Mouse (Mus musculus) cerebellum, adult 9-11 months (tissue): ENCODE results near the gene 1700022I11Rik.
"Not testable (repeated sequence)": the region's sequence is repeated elsewhere in the genome, so short reads cannot be mapped to it uniquely, and the experiment has no call there.

Experiments used
- DNase-seq: peaks from one replicate; pipeline ENCODE4 v3.0.0; 2022

Gene 1700022I11Rik

DNA sequence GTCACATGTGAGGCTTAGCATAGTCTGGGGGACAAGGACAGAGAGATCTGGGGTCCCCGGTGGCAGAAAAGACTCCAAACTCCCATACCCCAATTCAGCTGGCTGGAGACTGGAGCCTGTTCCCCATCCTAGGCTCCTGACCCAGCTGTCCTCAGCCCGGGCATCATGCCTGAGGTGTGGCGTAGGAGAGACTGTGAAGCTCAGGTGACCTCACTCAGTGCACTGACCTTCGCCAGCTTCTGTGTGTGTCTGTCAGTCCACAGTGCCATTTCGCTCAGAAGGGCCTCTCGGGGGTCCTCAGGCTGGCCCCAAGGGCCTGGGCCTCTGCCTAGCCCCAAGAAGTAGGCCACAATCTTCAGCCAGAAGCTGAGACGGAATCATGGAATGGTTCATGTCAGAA lies 16.8 kb upstream of the 1700022I11Rik start:
- peak; percentile 58 for DNase-seq

GRCm38 (mm10) chr4:42953435-42954094 lies 15.8 kb upstream of the 1700022I11Rik start:
- peak; percentile 69 for DNase-seq

DNA sequence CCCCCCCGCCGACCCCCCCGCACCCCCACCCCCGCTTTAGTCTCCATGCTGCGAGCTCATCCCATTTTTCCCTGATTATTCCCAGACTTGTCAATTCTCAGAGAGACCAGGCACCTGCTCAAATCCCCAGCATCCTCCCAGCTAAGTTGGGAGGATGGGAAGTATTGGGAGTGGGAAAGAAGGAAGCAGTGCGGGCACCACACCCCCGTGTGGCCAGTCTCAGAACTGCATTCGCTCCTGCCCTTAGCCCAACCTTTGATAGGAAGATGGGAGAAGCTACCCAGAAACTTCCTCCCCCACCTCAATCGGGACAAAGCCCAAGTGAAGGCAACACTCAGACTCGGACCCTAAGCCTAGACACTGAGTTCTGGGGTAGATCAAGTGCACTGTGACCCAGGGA lies 15.1 kb upstream of the 1700022I11Rik start:
- DNase-seq: peak; percentile 82

DNA sequence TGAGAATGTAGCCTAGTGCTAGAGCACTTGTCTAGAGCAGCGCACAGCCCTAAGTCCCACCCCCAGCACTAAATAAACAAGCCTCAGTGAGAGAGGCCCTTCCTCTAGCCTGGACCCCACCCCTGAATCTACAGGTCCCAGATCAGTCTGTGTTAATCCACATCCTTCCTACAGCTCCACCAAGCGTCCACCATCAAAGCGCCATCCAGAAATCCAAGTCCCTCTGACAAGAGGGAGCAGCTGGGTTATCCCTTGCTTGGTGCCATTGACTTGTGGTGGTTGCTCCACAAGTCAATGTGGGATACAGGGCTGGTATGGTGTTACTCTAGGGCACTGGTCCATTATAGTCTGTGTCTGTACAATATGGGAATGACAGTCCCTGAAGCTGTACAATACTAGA lies 14.2 kb upstream of the 1700022I11Rik start:
- DNase-seq: peak; percentile 24

DNA sequence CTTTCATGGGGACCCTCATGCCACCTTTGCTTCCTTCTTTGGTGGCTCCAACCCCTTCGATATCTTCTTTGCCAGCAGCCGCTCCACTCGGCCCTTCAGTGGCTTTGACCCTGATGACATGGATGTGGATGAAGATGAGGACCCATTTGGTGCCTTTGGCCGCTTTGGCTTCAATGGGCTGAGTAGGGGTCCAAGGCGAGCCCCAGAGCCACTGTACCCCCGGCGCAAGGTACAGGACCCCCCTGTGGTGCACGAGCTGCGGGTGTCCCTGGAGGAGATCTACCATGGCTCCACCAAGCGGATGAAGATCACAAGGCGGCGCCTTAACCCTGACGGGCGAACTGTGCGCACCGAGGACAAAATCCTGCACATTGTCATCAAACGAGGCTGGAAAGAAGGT lies 12.8 kb upstream of the 1700022I11Rik start:
- peak; percentile 24 for DNase-seq

GRCm38 (mm10) chr4:42957306-42957705 lies 12.1 kb upstream of the 1700022I11Rik start:
- no peak for DNase-seq

GRCm38 (mm10) chr4:42957979-42958378 lies 11.4 kb upstream of the 1700022I11Rik start:
- peak; percentile 9 for DNase-seq

DNA sequence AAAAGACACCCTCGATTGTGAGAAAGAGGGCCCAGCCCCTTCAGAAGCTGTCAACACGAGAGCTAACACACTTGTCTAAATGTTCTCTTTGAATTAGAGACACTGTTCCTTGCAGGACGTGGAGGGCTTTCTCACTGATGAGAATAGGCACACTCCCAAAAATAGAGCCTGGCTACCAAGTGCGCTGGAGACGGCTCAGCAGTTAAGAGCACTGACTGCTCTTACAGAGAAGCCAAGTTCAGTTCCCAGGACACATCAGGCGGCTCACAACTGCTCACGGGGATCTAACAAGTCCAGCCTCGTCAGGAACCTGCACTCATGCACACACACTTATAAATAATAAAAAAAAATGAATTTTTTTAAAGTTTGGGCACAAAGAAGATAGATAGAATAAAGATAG lies 10.5 kb upstream of the 1700022I11Rik start:
- DNase-seq: no peak

DNA sequence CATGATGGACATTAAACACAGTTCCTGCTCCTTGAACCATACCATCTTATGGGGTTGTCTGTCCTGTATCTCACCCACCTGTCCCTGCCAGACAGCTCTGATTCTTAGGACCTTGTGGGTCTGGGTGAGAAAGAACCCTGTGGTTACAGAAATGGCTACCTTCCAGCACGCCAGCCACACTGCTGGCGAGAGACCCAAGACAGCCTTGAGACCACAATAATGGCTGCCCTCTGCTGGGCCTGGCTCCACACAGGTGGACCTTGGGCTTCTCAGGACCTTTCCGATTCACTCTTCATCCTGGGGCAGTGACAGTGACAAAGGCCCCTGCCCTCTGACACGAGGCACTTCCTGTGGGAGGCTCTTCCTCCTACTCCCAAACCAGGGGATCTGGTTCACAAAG lies 10.0 kb upstream of the 1700022I11Rik start:
- DNase-seq: no peak

- DNase-seq: peak; percentile 39
Observed at GRCm38 (mm10) chr4:42961592-42961991, 7.8 kb upstream of the 1700022I11Rik start.

- no peak for DNase-seq
Observed at GRCm38 (mm10) chr4:42963480-42963879, 5.9 kb upstream of the 1700022I11Rik start.

GRCm38 (mm10) chr4:42965039-42965719 lies 4.2 kb upstream of the 1700022I11Rik start:
- DNase-seq: peak; percentile 37

DNA sequence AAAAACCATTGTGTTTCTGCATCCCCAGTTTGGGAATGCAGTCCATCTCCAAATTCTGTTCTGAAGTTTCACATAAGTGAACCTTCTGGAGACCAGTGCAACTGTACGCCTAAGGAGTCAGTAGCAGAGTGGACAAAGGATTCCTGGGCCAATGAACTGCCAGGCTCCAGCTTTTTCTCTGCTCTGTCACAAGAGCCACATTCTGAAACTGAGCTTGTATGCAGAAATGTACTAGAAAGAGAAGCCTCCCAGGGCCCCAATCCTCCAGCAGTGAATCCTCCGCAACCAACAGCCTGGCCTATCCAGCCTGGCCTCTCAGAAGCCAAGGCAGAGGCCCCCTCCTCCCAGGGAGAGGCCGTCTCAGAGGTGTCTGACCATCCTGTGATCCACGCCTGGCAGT lies 3.5 kb downstream of the 1700022I11Rik start:
- no peak for DNase-seq

DNA sequence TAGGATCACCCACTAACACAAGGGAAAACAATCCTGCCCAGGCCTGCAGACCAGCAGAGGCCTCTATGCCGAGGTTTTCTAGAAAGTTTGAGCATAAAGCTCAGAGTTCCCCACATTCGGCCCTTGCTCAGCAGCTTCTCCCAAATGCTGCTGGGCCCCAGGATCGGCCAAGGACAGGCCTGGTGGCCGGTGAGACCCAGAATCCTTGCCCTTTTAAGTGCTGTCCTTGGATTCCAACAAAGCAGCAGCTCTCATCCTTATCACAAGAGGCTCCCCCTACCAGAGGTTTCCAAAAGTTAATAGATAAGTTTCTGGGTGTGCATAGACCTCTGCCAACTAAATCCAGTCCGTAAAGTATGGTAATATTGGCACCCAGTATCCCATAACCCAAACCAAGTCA lies 4.5 kb downstream of the 1700022I11Rik start:
- DNase-seq: no peak

GRCm38 (mm10) chr4:42978062-42978461 lies 8.7 kb downstream of the 1700022I11Rik start:
- no peak for DNase-seq

- not testable (repeated sequence) for DNase-seq
Observed at GRCm38 (mm10) chr4:42980467-42980866, 11.1 kb downstream of the 1700022I11Rik start.

GRCm38 (mm10) chr4:42988296-42988695 lies 18.9 kb downstream of the 1700022I11Rik start:
- no peak for DNase-seq

DNA sequence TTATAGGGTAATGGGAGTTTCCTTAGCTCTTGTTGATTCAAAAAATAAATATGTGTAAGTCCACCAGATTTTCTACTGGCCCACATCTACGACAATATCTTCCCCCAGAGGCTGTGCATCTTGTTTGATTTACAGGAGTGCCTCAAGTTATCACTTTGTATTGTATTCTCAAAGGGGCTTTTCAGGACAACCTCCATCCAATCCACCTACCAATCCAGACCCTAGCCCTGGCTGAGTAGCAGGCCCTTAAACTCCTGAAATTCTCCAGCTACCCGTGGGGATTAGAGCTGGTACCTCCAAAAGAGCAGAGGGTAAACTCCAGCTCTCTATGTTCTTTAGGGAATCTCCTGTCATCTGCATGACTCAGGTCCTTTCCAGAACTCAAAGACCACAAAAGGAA lies 28.6 kb downstream of the 1700022I11Rik start:
- DNase-seq: no peak

DNA sequence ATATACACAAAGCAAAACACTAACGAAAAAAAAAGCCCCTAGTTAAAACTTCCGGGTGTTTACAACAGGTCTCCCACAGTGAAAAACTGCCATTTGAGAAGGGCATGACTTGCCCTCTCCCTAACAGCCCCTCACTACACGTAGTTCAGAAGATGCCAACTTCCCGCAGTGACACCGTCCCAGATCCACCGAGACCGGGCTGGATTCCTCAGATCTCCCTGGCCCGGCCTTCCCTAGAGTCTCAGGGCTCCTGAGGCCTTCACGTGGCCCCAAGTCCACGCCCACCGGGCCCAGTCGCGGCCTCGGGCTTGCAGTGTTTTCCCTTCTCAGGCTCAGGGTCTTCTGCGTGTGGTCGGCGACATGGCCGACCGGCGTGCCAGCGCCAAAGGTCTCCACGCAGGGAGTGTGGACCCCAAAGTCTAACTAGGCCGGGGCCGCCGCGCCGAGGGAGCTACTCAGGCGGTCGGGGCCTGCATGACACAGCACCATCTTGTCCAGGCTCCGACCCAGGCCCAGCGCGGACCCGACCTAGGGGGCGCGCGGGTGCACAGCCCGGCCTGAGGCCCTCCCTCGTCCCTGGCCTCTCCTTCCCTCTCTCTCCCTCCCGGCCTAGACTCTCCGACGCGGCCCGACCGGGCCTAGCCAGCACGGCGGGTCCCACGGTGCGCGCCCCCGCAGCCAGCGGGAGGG lies 30.2 kb downstream of the 1700022I11Rik start:
- peak; percentile 82 for DNase-seq

DNA sequence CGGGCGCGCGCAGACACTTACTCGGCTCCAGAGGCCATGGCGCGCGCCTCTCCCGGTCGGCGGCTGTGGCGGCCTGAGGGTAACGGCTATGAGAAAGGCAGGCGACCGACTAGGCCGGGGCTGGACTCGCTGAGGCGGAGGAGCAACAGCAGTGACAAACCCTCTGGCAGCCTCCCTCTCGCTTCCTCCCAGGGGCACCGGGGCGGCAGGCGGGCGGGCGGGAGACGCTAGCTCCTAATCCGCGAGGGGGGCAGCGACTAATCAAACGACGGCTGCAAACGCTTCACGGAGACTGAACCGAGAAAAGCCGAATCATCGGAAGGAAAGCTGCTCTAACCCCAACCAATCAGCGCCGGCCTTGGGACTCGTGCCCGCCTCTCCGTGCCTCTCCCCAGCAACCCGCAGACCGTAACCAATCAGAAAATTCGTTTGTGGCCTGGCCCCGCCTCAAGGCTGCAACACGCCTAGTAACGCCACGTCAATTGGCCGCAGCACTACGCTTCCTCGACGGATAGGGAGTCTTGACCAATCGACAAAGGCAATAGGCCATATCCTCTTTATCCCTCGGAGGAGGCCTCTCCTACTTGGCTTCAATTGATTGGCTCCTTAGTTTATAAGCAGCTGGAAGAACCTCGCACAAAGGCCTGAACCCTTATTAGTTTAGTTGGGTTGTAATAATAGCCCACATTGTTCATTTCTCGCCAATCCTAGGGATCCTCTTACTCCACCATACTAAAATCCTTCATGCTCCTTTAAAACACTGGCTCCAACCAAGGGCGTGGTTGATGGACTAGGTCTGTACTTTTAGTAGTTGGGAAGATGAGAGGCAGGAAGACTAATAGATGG lies 31.0 kb downstream of the 1700022I11Rik start, which contains the start of gene Vcp:
Gene Vcp, minus strand, starts transcription at position 367 of the 846 bp plus-strand sequence.
- peak; percentile 99 for DNase-seq

DNA sequence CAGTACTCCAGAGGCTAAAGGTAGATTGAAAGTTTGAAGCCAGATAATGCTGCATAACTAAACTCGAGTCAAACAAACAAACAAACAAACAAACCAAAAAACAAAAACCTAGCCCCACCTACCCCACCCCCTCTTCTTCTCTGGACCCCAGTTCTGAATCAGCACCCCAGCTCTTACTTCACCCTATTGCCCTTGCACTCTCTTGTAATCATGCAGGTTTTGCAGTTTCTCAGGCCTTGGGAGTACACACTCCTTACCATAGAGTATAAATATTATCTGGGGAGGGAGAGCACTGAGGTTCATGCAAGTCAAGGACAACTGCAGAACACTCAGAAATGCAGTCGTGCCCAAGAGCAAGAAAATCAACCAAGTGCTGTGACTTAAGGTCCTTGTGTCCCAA lies 31.9 kb downstream of the 1700022I11Rik start:
- DNase-seq: peak; percentile 31

- peak; percentile 43 for DNase-seq
Observed at GRCm38 (mm10) chr4:43002756-43003439, 33.5 kb downstream of the 1700022I11Rik start.
